Mouse (Mus musculus) adrenal gland, postnatal 14 days (tissue): Measurements from ENCODE around the gene Commd8. TPM values are rescaled to one million over a fixed set of nuclear protein-coding genes. Genes with fewer than 3 reads are reported as not detected.

Source experiments
- DNase-seq: peaks from one replicate; pipeline ENCODE4 v3.0.0; 2021; ENCODE audit warnings: mixed read lengths
- long read RNA-seq, 2 experiments: library from polyadenylated mRNA; stranded (forward); transcript quantifications; one replicate each; pipeline ENCODE4 v2.0.0; 2021
- total RNA-seq: library from RNA; stranded (reverse); gene quantifications from 2 replicates; pipeline ENCODE4 v1.2.3, GENCODE M21; 2021

The Commd8 gene
- total RNA-seq: 59.9 and 73.3 TPM in 2 replicates
- long read RNA-seq, experiment 1, transcript Commd8-201 (5 exons, 3,895 nt): major isoform, 38 of 52 reads
- long read RNA-seq, experiment 1, partial matches to known transcripts: 2 of 52 reads
- long read RNA-seq, experiment 1, other reads (novel, unspliced or antisense): 12 of 52 reads
- long read RNA-seq, experiment 2, transcript Commd8-201 (5 exons, 3,895 nt): major isoform, 19 of 26 reads
- long read RNA-seq, experiment 2, partial matches to known transcripts: 1 of 26 reads
- long read RNA-seq, experiment 2, other reads (novel, unspliced or antisense): 5 of 26 reads

DNA sequence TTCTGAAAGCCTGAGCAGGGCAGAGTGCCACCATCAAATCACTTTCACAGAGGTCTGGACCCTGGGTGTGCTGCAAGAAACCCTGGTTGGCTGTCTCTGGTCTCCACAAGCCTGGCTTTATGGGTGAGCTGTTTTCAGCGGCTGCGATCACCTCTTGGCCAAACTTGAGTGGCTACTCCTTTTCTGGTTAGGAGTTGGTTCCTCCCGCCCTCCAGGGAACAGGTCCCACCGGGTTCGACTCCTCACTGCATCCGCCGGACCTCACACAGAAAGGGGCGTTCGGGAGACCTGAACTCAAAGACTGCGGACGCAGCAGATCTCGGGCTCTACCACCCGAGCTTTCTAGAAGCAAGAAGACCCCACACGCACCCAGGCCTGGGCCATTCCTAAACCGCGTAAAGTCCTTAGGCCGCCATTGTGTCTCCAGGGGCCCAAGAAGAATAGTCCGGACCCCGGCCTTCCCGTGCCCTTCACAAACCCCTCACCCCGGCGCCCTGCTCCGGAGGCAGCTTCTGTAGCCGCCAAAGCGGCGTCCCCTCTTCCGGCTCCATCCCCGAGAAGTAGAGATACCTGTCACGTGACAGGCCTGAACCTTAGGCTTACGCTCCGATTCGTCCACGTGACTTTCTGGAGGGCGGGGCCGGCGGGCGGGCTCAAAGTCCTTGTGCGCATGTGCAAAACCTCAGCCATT, at the start of gene Commd8:
Gene Commd8, minus strand, starts transcription at position 596 of the 691 bp plus-strand sequence.
- DNase-seq: peak; percentile 97

DNA sequence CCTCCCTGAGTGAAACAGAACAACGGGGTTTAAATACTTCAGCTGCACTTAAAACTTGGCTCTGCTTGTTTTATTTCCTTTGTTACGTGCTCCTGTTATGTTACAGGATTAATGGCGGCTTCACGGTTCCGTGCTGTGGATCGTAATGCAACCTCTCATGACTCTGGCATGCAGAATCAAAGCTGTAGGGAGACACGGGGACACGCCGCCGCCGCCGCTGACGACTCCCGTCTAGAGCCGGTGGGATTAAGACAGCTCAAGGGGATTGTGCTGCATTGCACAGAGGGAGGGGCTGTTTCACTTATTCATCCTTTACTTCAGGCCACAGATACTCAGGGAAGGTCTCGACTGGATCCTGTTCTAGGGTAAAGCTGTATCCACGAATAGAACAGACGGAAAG, 43.8 kb upstream of the Commd8 start:
- no peak for DNase-seq

DNA sequence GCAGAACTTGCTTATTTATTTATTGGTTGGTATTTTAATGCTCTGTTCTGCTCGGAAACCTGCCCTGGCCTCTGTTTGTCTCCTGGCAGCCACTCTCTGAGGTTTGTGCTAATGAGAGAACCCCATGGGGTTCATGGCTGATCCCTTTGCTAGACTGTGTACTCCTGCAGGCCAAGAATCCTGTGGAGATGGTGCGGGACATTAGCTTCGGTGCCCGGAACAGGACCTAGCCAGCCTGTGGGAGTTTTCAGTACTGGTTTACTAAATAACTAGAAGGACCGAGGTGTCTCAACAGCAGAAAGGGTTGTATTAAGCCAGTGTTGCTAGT, 42.8 kb upstream of the Commd8 start:
- DNase-seq: peak; percentile 36

DNA sequence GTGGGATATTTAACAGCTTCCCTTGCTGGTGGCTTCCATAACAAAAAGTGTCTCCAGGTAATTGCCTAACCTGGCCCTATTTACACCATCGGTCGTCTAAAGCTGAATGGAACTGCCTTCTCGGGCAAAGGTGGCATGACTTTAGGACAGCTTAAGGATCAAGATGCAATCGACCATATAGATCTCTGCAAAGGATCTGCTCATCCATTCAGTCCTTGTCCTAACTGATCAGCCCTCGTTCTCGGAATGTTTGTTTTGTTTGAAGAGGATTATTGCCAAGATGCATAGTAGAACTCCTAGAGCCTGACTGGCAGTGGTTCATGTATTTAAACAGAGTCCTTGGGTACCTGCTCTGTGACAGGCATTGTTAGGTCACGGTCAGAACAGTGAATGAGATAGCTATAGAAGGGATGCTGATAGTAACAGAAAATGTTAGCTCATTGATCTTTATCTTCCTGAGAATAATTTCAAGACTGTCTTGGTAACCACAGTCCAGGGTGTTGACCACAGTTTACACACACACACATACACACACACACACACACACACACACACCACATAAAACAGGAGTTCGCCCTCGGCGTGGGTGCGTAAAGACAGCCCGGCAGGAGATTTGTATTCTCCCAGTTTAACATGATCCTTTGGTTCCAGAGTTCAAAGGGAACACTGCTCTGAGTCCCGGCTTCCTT, 42.3 kb upstream of the Commd8 start:
- no peak for DNase-seq

DNA sequence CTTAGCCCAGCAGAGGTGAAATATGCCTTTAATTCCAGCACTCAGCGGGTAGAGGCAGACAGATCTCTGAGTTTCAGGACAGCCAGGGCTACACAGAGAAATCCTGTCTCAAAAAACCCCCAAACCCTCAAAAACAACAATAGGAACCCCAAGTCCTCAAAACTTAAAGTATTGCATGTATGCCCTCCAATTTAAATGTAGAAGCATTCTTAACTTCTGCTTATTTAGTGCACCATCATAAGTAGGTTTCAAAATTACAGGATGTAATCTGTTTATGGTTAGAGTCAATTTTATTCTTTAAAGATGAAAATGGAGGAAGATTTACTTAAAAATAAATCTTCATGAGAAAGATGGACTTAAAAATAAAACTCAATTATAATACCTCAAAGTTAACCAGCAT, 40.5 kb upstream of the Commd8 start:
- DNase-seq: no peak

DNA sequence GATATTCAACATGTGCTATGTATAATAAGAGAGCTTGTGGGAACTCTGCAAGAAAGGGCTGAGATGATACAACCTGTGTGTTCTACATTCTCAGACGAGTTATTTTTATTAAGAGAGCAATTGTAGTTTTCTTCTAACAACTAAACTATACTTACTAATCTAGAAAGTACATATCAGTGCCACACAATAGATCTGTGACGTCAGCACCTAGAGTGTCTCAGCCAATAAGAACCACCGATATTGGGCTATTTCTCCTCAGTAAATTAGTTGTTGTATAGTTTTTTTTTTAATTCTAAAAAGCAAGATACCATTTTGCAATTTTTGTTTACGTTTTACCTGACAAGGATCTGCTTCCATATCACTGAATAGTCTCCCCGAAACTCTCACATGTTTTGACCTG, 37.3 kb upstream of the Commd8 start:
- DNase-seq: no peak

DNA sequence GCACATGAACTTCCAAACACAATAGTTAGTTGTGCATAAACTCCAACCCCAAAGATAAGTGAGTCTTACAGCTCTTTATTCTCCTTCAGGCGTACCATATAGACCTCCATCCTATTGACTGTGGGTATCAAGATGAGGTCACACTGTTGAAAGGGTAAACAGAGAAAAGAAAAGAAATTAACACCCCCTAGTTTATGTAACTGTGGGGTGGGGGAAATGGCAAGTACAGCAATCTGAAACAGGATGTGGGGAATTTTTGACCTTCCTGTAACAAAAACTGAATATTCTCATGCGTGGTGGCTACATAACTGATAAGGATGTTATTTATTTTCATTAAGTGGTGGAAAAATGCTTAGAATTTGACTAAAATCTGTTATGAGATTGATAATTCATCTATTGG, 36.5 kb upstream of the Commd8 start:
- no peak for DNase-seq

DNA sequence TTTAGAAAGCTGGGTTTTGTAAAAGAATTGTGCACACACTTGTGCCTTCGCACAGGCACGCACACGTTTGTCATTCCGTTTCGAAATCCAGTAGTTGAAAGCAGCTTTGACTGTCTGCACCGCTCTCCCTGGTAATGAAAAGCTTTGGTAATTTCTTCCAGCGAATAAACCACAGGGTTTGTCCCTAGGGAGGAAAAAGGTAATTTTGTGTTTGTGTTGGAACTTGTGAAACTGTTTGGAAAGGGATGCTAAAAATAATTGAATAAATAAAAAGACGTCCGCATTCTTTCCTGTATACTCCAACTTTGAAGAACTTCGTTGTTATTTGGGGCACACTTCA, 35.7 kb upstream of the Commd8 start:
- DNase-seq: peak; percentile 29

DNA sequence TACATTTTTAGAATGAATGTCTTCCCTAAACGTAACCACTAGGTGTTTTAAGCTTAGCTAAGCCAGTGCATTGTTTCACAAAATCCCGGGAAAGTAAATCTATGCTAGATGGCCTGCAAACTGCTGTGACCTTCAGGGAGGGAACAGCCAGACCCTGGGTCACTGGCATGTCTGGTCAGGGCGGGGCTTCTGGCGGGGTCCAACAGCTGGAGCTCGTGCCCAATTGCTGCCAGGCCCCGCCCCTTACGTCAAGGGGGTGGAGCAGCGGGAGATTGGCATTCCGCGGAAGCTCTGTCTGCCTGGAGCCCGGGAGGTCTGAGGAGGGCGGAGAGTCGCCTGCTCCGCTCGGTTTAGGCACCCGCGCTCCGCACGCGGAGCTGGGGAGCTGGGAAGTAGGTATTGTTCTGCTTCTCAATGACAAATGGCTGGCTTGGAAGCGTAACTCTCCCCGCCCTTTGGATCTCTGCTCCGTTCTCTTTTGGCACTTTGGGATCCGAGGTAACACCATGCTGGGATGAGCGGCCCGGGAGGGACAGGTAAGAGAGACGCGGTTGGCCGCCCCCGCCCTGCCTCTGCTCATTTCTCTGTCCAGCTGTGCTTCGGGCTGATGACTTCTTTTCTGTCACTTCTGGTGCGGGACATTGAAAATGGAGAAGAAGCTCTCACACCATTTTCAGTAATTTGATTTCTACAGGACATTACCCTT, 35.2 kb upstream of the Commd8 start:
- peak; percentile 97 for DNase-seq

DNA sequence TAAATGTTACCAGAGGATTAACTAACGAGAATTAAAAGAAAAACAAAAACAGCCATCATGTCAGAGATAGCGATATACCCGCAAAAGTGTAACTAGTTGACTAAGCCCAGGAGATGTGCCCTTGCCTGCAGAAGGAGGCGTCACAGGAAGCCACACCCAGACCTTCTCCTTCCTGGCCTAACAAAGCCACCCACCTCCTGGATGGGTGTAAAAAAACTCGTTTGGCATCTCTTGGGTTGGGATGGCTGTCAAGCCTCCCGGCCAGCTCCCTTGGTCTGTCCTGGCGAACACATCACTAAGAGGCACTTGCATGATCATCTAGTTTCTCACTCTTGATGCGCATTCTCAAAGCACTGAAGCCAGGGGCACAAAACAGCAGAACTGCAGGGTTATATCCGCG, 34.0 kb upstream of the Commd8 start:
- DNase-seq: peak; percentile 33

DNA sequence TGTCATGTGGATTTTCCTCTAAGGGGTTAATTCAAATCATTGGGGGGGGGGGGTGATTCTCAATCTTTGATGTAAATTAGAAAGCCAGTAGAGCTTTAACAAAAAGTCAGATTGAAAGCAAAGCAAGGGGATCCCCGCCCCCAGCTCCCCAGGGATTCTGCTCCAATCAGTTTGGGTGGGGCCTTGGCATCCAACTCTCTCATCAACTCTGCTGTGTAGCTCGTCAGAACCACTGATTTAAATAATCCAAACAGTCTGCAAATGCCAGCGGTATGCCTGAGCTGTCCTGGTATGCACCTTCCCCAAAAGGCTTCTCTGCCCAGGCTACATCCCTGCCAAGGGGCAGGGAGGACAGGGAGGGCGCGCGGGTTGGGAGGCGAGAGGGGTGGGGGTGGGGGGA, 33.6 kb upstream of the Commd8 start:
- peak; percentile 31 for DNase-seq

DNA sequence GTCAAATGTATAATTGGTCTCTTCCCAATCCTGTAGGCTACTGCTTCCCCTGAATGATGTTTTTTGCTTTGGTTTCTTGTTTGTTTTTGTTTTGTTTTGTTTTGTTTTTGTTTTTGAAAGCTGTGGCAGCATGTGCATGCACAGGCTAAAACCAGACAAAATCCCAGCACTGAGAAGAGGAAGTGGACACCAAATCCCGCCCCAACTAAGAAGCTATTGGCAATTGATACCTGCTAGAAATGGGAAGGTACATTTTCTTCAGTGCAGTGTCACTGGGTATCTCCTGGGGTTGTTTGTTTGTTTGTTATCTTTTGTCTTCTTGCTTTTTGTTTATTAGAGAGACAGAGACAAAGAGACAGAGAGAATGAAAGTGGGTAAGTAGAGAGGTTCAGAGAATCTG, 27.5 kb upstream of the Commd8 start:
- DNase-seq: no peak

DNA sequence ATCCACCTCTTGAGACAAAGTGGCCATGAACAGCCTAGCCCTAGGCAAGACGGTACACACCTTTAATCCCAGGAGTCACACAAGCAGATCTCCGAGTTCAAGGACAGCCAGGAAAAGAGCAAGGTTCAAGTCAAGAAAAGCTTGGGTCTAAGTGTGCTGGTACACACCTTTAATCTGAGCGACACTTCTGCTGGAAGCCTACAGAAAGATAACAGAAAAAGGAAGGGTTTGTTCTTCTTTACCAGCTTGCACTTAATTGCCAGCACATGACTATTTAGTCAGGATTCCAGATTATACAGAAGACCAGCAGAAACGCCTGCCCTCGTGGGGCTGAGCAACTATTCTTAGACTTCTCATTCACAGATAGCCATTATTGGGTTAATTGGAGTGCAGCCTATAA, 23.9 kb upstream of the Commd8 start:
- DNase-seq: no peak

DNA sequence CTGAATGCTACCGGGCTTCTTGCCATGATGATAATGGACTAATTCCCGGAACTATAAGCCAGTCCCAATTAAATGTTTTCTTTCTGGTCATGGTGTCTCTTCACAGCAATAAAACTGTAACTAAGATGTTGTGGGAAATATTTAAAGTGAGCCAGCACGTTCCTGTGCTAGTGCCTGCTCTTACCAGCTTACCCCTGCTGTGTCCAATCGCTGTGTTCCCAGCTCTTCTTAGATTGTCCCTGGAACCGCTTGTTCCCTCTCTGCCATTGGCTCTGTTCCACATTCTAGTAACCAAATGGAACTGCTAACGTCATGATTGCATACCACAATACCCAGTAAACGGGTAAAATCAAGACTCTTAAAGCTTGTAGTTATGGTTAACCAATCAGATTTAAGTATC, 23.2 kb upstream of the Commd8 start:
- no peak for DNase-seq

DNA sequence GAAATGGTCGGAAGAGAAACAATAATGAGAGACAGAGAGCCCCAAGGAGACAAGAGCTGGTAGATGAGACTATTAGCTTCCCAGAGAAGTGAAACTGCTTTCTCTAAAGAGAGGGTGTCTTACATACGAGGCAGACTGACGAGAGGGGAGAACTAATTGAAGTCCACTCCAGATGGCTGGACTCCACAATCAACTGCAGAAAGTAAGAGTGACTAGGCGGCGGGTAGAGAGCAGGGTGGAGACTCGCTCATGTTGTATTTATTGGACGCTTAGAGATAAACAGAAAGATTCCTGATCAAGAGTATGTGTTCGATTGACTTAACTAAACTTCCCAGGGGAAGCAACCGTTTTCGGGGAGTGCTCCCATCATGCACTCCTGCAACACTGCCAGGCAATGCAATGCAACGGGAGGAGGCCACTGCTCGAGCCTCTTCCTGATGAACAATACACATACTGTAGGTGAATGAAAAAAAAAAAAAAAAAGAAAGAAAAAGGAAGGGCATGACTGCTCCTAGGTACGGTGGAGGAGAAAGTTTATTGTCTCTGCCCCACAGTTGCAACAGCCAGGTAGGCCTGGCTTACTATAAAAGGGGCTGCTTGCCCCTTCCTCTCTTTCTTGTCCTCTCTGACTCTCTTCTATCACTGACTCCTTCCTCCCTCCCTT, 16.6 kb upstream of the Commd8 start:
- no peak for DNase-seq

DNA sequence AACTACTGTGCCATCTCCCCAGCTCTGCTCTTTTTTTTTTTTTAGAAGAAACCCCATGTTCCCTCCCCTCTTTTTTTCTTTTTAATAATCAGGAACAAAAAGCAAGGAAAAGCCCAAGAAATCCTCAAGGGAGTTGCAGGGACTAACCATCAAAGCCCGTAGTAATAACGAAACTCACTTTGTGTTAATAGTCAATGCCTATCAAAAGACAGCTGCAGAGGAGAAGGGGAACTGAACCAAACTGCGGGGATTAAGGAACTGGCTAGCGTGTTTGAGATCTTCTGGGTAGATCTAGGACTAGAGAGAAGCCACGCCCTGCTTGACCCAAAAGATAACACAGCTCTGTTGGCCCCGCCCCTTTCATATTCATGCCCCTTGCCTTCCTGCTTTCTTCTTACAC, 15.9 kb upstream of the Commd8 start:
- DNase-seq: no peak

DNA sequence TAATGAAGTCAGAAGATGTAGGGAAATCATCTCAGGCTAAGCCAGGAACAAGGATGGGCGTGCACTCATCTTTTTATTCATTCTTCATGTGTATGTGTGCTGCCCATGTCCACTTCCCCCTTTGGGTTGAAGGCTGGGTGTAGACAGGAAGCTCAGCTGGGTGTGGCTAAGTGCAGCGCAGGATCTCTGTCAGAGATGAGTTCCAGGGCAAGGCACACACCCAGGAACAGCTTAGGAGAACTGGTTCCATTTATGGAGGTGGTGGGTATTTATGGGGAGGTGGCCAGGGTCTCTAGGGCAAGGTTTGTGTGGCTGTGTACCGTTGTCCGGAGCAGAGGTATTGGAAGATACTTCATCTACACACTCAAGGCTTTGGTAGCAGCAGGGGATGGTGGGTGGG, 14.8 kb upstream of the Commd8 start:
- peak; percentile 29 for DNase-seq

DNA sequence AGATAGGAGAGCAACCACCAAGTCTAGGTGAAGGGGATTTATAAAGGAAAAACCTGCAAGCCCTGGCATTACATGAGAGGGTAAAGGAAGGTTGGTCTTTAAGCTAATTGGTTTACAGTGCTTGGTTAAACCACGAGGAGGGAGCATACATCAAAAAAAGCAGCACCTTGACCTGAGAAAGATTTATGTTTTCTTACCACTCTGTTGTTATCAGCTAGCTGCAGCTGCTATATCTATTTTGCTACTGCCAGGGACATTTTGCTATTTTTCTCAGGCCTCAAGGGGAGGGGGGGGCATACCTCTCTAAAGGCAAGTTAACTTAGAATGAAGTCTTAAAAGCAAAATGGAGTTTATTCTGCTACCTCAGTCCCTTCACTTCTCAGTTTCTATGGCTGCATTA, 13.2 kb upstream of the Commd8 start:
- no peak for DNase-seq

DNA sequence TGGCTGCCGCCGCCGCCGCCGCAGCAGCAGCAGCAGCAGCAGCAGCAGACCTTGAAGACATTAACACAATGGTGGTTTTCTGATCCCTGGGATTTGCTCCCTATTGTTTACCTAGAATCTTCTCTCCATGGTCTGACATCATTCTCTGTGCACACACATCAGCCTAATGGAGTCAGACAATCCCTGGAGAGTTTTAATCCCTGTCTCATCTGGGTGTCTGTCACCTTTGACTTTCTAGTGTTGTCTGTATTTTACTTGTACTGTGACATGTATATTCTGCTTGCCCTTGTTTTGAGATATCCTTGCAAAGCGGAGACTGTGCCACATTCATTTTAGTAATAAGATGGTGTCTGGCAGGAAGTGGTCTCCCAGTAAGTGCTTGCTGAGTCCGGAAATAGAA, 7.5 kb upstream of the Commd8 start:
- no peak for DNase-seq

DNA sequence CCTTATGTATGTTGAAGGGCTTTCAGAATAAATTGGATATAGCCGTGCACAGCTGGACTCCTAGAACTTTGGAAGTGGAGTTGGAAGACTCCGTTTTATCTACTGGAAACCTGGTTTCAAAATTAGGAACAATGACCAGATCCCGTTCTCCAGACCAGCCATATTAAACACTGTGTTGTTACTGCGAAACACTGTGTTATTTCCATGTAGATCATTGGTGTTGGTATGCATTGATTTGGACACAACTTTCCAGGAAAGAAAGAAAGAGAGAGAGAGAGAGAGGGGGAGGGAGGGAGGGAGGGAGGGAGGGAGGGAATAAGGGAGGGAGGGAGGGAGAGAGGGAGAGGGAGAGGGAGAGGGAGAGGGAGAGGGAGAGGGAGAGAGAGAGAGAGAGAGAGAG, 7.1 kb upstream of the Commd8 start:
- no peak for DNase-seq

DNA sequence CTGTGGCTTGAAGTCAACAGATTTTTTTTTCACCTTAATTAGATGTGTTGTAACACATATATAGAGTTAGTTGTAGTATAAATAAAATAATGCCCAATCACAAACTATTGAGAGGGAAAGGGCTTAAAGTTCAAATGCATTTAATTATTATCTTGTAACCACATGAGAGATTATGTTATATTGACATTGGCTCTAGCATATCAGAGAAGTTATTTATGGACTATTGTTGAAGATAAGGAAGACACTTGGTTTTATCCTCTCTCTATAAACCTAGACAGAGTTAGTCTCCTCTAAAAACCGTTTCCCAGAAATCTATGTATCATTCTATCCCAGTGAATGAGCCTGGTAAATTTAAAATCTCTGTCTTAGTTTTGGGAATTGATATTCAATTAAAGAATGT, 5.5 kb upstream of the Commd8 start:
- DNase-seq: no peak

DNA sequence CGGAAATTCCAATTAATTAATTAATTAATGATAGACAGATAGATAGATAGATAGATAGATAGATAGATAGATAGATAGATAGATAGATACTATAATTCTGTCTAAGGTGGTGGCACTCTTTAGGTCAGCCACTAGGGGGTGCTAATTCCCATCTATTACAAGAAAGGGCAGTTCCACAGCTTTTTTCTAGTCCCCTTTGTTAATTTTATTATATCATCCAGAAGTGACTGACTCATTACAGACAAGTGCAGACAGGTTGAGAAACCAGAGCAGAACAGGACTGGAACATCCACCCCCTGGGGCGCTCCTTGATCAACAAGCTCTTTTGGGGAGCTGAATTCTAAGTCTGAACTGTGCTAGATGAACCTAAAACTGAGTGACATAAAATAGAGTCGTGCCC, 4.7 kb upstream of the Commd8 start:
- peak; percentile 72 for DNase-seq

DNA sequence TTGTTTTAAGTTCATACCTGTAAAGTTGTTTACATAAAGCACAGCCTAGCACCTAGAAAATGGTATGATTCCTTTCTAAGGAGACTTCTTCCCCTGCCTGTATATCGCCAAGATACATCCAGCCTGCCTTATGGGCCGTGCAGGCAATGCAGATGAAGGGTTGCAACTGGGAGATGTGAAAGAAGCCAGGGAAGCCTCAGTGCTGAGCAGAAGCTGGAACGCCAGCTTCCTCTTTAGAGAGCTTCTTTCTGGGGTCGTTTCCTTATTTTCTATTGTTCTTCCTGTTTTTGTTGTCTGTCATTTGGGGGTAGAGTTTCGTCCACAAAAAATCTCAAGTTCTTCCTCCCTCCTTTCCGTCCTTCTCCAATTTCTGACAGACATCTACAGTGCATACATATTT, 2.1 kb upstream of the Commd8 start:
- DNase-seq: no peak
